Mouse (Mus musculus) kidney, postnatal 14 days (tissue): Measurements from ENCODE around the gene Gm6401.
"Not testable (repeated sequence)": the region's sequence is repeated elsewhere in the genome, so short reads cannot be mapped to it uniquely, and the experiment has no call there.

Source experiments
- DNase-seq: peaks from one replicate; pipeline ENCODE4 v3.0.0; 2022; ENCODE audit warnings: mixed read lengths

Gene Gm6401

DNA sequence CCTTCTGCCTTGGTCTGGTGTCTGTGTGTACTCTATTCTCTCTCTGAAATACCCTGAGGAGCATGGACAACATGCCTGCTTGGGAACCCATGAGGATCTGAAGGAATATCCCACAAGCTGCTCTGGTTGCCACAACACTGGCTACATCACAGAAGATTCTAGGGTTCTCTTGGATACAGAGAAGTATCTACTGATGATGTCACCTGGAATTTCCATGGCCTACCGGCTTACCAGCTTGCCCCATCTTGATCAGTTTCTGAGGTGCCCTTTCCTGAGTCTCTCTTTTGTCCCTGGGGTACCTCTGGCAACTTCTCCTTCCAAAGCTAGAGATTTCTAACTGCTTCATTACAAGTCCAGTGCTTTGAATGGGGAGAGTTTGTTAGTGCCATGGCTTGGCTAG is at the start of gene Gm6401:
Gene Gm6401 (minus strand): TSS at position 101 of the 400 bp plus-strand sequence.
- not testable (repeated sequence) for DNase-seq

DNA sequence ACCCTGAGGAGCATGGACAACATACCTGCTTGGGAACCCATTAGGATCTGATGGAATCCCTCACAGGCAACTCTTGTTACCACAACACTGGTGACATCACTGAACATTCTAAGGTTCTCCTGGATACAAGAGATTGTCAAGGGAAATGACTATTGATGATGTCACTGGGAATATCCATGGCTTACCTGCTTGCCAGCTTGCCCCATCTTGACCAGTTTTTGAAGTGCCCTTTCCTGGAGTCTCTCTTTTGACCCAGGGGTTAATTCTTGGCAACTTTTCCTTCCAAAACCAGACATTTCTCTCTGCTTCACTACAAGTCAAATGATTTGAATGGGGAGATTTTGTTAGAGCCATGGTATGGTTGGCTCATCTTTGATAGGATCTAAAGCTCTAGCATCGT is 15.5 kb upstream of the Gm6401 start, which contains the start of gene Gm3543:
Gene Gm3543 (minus strand): TSS at position 101 of the 400 bp plus-strand sequence.
- DNase-seq, result not testable (repeated sequence)

DNA sequence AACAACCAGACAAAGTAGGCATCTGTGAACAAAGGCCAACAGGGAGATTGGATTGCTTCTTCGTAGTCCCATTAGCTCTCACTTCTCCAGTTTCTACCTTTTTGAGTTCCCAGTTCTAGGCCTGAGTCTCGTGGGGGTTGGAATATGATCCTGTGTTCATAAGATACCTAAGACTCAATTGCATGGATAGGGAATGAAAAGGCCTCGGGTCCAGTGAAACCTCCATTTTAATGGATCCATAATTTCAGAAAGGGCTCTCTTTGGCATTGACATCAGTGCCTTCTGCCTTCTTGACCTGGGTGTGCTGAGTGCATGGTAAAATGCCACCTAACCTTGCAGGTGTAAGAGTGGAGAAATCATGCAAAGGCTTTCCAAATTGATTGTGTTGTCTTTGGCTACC is 869 bp upstream of the Gm6401 start:
- DNase-seq, result not testable (repeated sequence)

DNA sequence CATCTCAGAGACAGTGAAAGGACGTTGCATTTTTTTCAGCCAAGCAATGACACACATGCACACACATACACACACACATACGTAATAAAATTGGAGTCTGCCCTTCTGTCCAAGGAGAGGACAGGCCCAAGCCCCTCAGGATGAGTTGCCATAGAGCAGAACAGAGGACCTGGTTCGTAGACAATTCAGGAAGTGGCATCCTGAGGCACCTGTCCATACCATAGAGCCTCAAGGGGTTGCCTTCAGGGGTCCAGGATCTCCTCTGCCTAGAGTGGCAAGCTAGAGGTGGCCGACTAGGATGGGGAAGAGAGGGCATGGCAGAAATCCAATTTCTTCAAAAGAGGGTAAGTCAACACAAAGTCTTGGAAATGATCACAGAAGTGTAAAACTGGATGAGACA is 3.6 kb downstream of the Gm6401 start:
- not testable (repeated sequence) for DNase-seq

DNA sequence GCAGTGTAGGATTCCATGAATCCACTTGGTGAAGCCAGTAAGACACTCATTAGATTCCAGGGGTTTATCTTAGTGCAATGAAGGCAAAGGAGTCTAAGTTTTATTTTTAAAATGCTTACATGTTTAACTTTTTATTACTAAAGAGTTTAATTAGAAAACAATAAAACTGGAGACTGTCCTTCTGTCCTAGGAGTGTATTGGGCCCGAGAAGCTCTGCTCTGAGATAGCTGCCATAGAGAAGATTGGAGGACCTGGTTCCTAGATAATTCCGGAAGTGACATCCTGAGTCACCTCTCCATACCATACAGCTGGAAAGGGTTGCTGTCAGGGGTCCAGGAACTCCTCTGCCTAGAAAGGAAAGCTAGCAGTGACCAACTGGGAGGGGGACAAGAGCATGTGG is 24.0 kb downstream of the Gm6401 start, which contains the start of gene 1700024B05Rik:
Gene 1700024B05Rik (plus strand): TSS at position 301 of the 400 bp plus-strand sequence.
- not testable (repeated sequence) for DNase-seq

DNA sequence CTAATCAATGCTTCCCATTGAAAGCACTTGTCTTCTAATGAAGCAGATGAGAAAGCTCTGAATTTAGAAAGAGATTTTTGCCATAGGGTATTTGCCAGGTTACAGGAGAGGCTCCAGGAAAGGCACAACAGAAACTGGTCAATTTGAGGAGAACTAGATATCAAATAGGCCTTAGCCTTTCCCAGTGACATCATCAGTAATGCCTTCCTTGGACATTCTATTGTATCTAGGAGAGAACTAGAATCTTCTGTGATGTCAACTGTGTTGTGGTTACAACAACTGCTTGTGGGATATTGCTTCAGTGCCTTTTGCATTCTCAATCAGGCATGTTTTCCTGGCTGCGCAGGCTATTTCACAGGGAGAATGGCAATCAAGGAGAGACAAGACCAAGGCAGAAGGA is 43.1 kb downstream of the Gm6401 start, which contains the start of gene 1700049E17Rik1:
Gene 1700049E17Rik1 (plus strand): TSS at position 301 of the 400 bp plus-strand sequence.
- DNase-seq, result not testable (repeated sequence)
